Mouse (Mus musculus) myocyte (in vitro differentiated cells): ENCODE measurements around the gene En1. TPM values are rescaled to one million over a fixed set of nuclear protein-coding genes. Genes with fewer than 3 reads are reported as not detected.

Experiments
- H3K27me3 ChIP-seq: one replicate; pipeline ENCODE4 v1.6.1; 2011; ENCODE audit not compliant: control insufficient read depth, insufficient read depth, insufficient read length
- H3K36me3 ChIP-seq: one replicate; pipeline ENCODE4 v1.6.1; 2011; ENCODE audit not compliant: control insufficient read depth, insufficient read depth
- H3K4me2 ChIP-seq: one replicate; pipeline ENCODE4 v1.6.1; 2011; ENCODE audit warnings: low read depth, control low read depth
- H3K4me3 ChIP-seq: one replicate; pipeline ENCODE4 v1.5.1; 2011; ENCODE audit warnings: mild to moderate bottlenecking, control low read depth, moderate library complexity
- H3K79me2 ChIP-seq: one replicate; pipeline ENCODE4 v1.6.1; 2011; ENCODE audit not compliant: control insufficient read depth, insufficient read depth
- H3ac ChIP-seq: one replicate; pipeline ENCODE4 v1.6.1; 2011; ENCODE audit not compliant: control insufficient read depth, insufficient read length
- CEBPB ChIP-seq: IDR thresholded peaks from 2 replicates; pipeline ENCODE4 v1.6.1; 2011; ENCODE audit warnings: mild to moderate bottlenecking, moderate library complexity; ENCODE audit not compliant: poor library complexity, insufficient read depth, severe bottlenecking
- E2F4 ChIP-seq: IDR thresholded peaks from one replicate; pipeline ENCODE4 v1.6.1; 2011; ENCODE audit warnings: mild to moderate bottlenecking, control low read depth, moderate library complexity; ENCODE audit not compliant: insufficient read depth
- MAX ChIP-seq: IDR thresholded peaks from one replicate; pipeline ENCODE4 v1.6.1; 2011; ENCODE audit warnings: low read depth, mild to moderate bottlenecking, control low read depth
- MYOD1 ChIP-seq, 3 experiments: IDR thresholded peaks; one replicate each; pipeline ENCODE4 v1.6.1; 2011; ENCODE audit warnings: control low read depth in 2 of 3, low read depth in 2 of 3, mild to moderate bottlenecking in 2 of 3, moderate library complexity in 1 of 3; ENCODE audit not compliant: insufficient read length in 2 of 3, control insufficient read depth in 1 of 3
- MYOG ChIP-seq, 3 experiments: IDR thresholded peaks; one replicate each; pipeline ENCODE4 v1.6.1; 2011; ENCODE audit warnings: control low read depth in 2 of 3, low read depth in 2 of 3, mild to moderate bottlenecking in 2 of 3; ENCODE audit not compliant: insufficient read length in 2 of 3, control insufficient read depth in 1 of 3, insufficient read depth in 1 of 3
- POLR2A ChIP-seq: IDR thresholded peaks from one replicate; pipeline ENCODE4 v1.6.1; 2011; ENCODE audit warnings: low read depth, mild to moderate bottlenecking, control low read depth, moderate library complexity; ENCODE audit not compliant: insufficient read length
- POLR2AphosphoS2 ChIP-seq: IDR thresholded peaks from one replicate; pipeline ENCODE4 v1.6.1; 2011; ENCODE audit warnings: low read depth, control low read depth; ENCODE audit not compliant: insufficient read length
- REST ChIP-seq: IDR thresholded peaks from one replicate; pipeline ENCODE4 v1.6.1; 2011; ENCODE audit warnings: mild to moderate bottlenecking, control low read depth, moderate library complexity; ENCODE audit not compliant: insufficient read depth, insufficient read length
- SRF ChIP-seq: IDR thresholded peaks from one replicate; pipeline ENCODE4 v1.6.1; 2011; ENCODE audit warnings: low read depth; ENCODE audit not compliant: control insufficient read depth, insufficient read length
- TCF12 ChIP-seq: IDR thresholded peaks from one replicate; pipeline ENCODE4 v1.6.1; 2011; ENCODE audit warnings: mild to moderate bottlenecking, control low read depth; ENCODE audit not compliant: poor library complexity, insufficient read depth, severe bottlenecking
- TCF3 ChIP-seq: IDR thresholded peaks from one replicate; pipeline ENCODE4 v1.6.1; 2011; ENCODE audit warnings: low read depth, control low read depth; ENCODE audit not compliant: insufficient read length
- USF1 ChIP-seq: IDR thresholded peaks from one replicate; pipeline ENCODE4 v1.6.1; 2011; ENCODE audit warnings: low read depth, mild to moderate bottlenecking, control low read depth, moderate library complexity
- polyA plus RNA-seq: library from polyadenylated mRNA; unstranded; fragments of >200 nt; fragmentation: generic; extraction: Trizol; gene quantifications from one replicate; pipeline ENCODE4 v1.2.1, GENCODE M21; 2012; ENCODE audit warnings: missing spikeins

The En1 gene
- polyA plus RNA-seq: 6.9 TPM

DNA sequence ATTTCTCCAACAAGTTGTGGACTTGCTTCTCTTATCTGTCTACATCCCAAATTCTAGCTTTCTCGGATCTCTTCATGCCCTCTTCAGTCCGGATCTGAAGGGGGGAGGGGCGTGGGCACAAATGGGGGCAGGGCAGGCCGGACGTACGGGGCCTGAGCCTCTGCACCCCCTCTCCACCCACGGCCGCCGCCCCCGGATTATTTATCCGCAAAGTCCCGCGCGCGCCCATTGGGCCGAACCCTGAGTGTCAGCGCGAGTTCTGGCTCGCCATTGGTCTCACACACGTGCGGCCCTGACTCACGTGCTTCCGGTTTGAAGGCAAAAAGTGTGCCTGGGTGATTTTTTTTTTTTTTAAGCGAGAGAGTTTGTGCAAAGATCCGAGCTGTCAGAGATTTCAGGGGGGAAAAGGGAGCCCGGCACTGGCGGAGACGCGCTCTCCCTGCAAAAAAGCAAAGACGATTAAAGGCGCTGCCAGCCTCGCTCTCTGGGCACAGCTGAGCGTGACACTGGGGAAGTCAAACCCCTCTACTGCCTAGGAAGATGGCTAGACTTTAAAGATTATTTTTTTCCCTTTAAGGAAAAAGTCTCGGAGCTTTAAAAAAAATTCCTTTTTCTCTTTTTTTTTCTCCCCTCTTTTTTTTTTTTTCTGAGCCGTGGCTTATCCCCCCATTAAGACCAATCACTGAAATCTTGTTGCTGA lies at the start of gene En1:
TSS of gene En1 (plus strand) at position 388 of the 700 bp plus-strand sequence.
- peak; percentile 89 for TF ChIP-seq USF1
- TF ChIP-seq SRF: no peak
- no peak for TF ChIP-seq TCF3
- no peak for TF ChIP-seq MYOD1 (IDR thresholded peaks at IDR 0.05; ENCODE audit: control insufficient read depth in 1 of 3, insufficient read length in 2 of 3, low read depth in 2 of 3)
- TF ChIP-seq MYOG (IDR thresholded peaks at IDR 0.05; ENCODE audit: control insufficient read depth in 1 of 3, insufficient read depth in 1 of 3, insufficient read length in 2 of 3, low read depth in 2 of 3): no peak
- no peak for TF ChIP-seq E2F4
- no peak for TF ChIP-seq TCF12
- peak; percentile 75 for TF ChIP-seq MAX
- TF ChIP-seq REST: no peak
- TF ChIP-seq POLR2A: peak; percentile 28
- no peak for TF ChIP-seq CEBPB
- no peak for TF ChIP-seq POLR2AphosphoS2
- H3K79me2 ChIP-seq: peaks cover 30% of the 10 kb centered on the region
- H3K4me3 ChIP-seq: peak within 1 kb of the TSS; percentile 75
- peak within 1 kb of the TSS; percentile 65 for H3ac ChIP-seq
- no peaks in the 10 kb centered on the region for H3K27me3 ChIP-seq
- H3K36me3 ChIP-seq: no peaks in the 10 kb centered on the region
- H3K4me2 ChIP-seq: peak within 1 kb of the TSS; percentile 98

- no peak overlapping the region for H3K4me3 ChIP-seq
- no peaks in the 10 kb centered on the region for H3K79me2 ChIP-seq
- no peak for TF ChIP-seq MAX
- TF ChIP-seq USF1: no peak
- TF ChIP-seq TCF3: no peak
- TF ChIP-seq REST: no peak
- TF ChIP-seq SRF: no peak
- TF ChIP-seq CEBPB: no peak
- no peaks in the 10 kb centered on the region for H3K36me3 ChIP-seq
- H3ac ChIP-seq: no peak overlapping the region
- H3K27me3 ChIP-seq: peaks cover 6% of the 10 kb centered on the region
- H3K4me2 ChIP-seq: no peak overlapping the region
These were observed 45.0 kb upstream of the En1 start for GRCm38 (mm10) chr1:120556926-120557846.

GRCm38 (mm10) chr1:120558341-120559285 lies 43.6 kb upstream of the En1 start:
- no peak overlapping the region for H3K4me3 ChIP-seq
- no peaks in the 10 kb centered on the region for H3K79me2 ChIP-seq
- H3K27me3 ChIP-seq: no peaks in the 10 kb centered on the region
- TF ChIP-seq MAX (no peak), E2F4 (no peak), MYOD1 (IDR thresholded peaks at IDR 0.05; ENCODE audit: control insufficient read depth in 1 of 3, insufficient read length in 2 of 3, low read depth in 2 of 3) (no peak), USF1 (no peak), MYOG (IDR thresholded peaks at IDR 0.05; ENCODE audit: control insufficient read depth in 1 of 3, insufficient read depth in 1 of 3, insufficient read length in 2 of 3, low read depth in 2 of 3) (no peak), CEBPB (no peak), POLR2A (no peak), REST (no peak), POLR2AphosphoS2 (no peak), SRF (no peak), TCF3 (no peak)
- no peaks in the 10 kb centered on the region for H3K36me3 ChIP-seq
- no peak overlapping the region for H3K4me2 ChIP-seq
- H3ac ChIP-seq: no peak overlapping the region

DNA sequence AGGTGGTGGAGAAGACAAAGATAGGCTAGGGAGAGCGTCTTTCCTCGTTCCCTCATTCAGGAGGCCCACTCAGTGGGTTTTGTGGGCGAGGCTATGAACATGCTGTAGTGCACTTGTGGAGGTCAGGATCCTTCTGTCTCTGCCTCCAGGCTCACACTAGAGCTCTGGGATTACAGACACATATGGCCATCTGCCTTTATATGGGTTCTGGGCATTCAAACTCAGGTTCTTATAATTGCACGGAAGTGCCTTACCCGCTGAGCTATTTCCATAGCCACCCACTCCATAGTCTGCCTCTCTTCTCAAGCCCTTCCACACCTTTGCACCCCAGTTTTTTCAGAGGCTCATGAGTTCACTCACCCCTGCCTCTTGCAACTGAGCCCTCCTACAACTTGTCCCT lies 42.3 kb upstream of the En1 start:
- no peak for TF ChIP-seq MYOD1 (IDR thresholded peaks at IDR 0.05; ENCODE audit: control insufficient read depth in 1 of 3, insufficient read length in 2 of 3, low read depth in 2 of 3)
- TF ChIP-seq MYOG (IDR thresholded peaks at IDR 0.05; ENCODE audit: control insufficient read depth in 1 of 3, insufficient read depth in 1 of 3, insufficient read length in 2 of 3, low read depth in 2 of 3): no peak
- TF ChIP-seq TCF12: no peak
- TF ChIP-seq CEBPB: no peak
- no peak for TF ChIP-seq E2F4
- TF ChIP-seq REST: no peak
- TF ChIP-seq USF1: no peak
- H3K4me2 ChIP-seq: no peak overlapping the region
- no peak overlapping the region for H3K4me3 ChIP-seq
- H3ac ChIP-seq: no peak overlapping the region
- no peaks in the 10 kb centered on the region for H3K79me2 ChIP-seq
- no peaks in the 10 kb centered on the region for H3K36me3 ChIP-seq
- no peaks in the 10 kb centered on the region for H3K27me3 ChIP-seq
